Mouse (Mus musculus) ES-Bruce4 (cell line): Measurements from ENCODE around the gene Hfe2.

Experiments used
- CTCF ChIP-seq: IDR thresholded peaks from one replicate; pipeline ENCODE4 v1.8.1; 2011; ENCODE audit warnings: low read depth, low read length
- EP300 ChIP-seq: IDR thresholded peaks from 2 replicates; pipeline ENCODE4 v1.6.1; 2011; ENCODE audit warnings: low read depth, low read length; ENCODE audit not compliant: insufficient read depth

DNA sequence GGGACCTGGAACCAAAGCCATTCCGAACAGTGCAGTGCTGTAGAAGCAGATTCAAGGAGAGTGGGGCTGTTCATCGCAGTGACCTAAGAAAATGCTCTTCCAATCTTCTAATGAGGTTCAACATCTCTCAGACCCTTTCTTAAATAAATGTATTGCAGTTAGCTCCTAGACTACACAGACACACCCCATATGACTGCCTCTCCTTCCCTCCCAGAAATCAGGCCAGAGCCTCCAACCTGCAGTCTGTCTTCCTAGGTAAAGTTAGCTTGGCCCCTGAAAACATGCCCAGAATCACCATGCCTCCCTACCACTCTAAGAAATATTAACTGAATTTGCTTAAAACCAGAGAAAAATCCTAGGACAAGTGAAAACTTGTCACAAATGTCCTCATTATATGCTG lies 39.6 kb upstream of the Hfe2 start:
- TF ChIP-seq CTCF (no peak), EP300 (no peak)
